Mouse (Mus musculus): ENCODE measurements around the gene Agfg1. TPM values are rescaled to one million over a fixed set of nuclear protein-coding genes. Genes with fewer than 3 reads are reported as not detected.

Gene Agfg1
- total RNA-seq, 1 experiment: 66.6 TPM

- no peak for TF ChIP-seq CHD2 (IDR thresholded peaks at IDR 0.05; ENCODE audit: low read depth, low read length)
- no peak for TF ChIP-seq HCFC1 (IDR thresholded peaks at IDR 0.05; ENCODE audit: borderline replicate concordance, insufficient read depth, low read length)
- no peak for TF ChIP-seq MAFK (IDR thresholded peaks at IDR 0.05; ENCODE audit: insufficient read depth, low read depth, low read length)
- TF ChIP-seq ZC3H11A (IDR thresholded peaks at IDR 0.05; ENCODE audit: borderline replicate concordance, low read depth, low read length): no peak
- no peak for TF ChIP-seq ZNF384 (IDR thresholded peaks at IDR 0.05; ENCODE audit: low read depth, low read length)
- no peak overlapping the region for H3K4me3 ChIP-seq (ENCODE audit: insufficient read depth in 1 of 2, low read depth in 1 of 2, low read length in 2 of 2, poor library complexity in 1 of 2, severe bottlenecking in 1 of 2)
- no peak for DNase-seq (ENCODE audit: low read depth, low spot score)
- H3K36me3 ChIP-seq (ENCODE audit: control insufficient read depth, insufficient read depth, low read length, poor library complexity, severe bottlenecking): no peaks in the 10 kb centered on the region
- H3K9me3 ChIP-seq (ENCODE audit: control insufficient read depth, insufficient read depth, low read depth, low read length): no peaks in the 10 kb centered on the region
- in situ Hi-C loops (cut with MboI; ENCODE audit: low sequenced_read_pairs in 2 of 2, unreplicated experiment in 2 of 2): loop anchor here in 1 of 2 experiments (25.0 kb wide), 1 partner anchor 163 kb away; no protein-coding TSS in a partner anchor
- H3K27ac ChIP-seq (ENCODE audit: insufficient read depth, low read depth, low read length, poor library complexity, severe bottlenecking): no peak overlapping the region
- peaks cover 4 to 9% of the 10 kb centered on the region in 2 experiments; a peak in 3 of 4 replicates for H3K4me1 ChIP-seq (ENCODE audit: control insufficient read depth in 2 of 2, insufficient read depth in 2 of 2, low read length in 2 of 2, poor library complexity in 1 of 2)
- no peak overlapping the region for H3K9ac ChIP-seq (ENCODE audit: insufficient read depth, low read depth, low read length, poor library complexity, severe bottlenecking)
Observed at GRCm38 (mm10) chr1:82824147-82824546, 15.1 kb upstream of the Agfg1 start.

- Histone ChIP-seq H3K4me1 (ENCODE audit: control insufficient read depth in 2 of 2, insufficient read depth in 2 of 2, low read length in 2 of 2, poor library complexity in 1 of 2) (peaks cover 4 to 6% of the 10 kb centered on the region in 2 experiments; a peak in 3 of 4 replicates), H3K4me3 (ENCODE audit: insufficient read depth in 1 of 2, low read depth in 1 of 2, low read length in 2 of 2, poor library complexity in 1 of 2, severe bottlenecking in 1 of 2) (no peak overlapping the region), H3K27ac (ENCODE audit: insufficient read depth, low read depth, low read length, poor library complexity, severe bottlenecking) (no peak overlapping the region), H3K36me3 (ENCODE audit: control insufficient read depth, insufficient read depth, low read length, poor library complexity, severe bottlenecking) (no peaks in the 10 kb centered on the region), H3K9ac (ENCODE audit: insufficient read depth, low read depth, low read length, poor library complexity, severe bottlenecking) (no peak overlapping the region), H3K9me3 (ENCODE audit: control insufficient read depth, insufficient read depth, low read depth, low read length) (no peaks in the 10 kb centered on the region)
- no peak for DNase-seq (ENCODE audit: low read depth, low spot score)
- in situ Hi-C loops (cut with MboI; ENCODE audit: low sequenced_read_pairs in 2 of 2, unreplicated experiment in 2 of 2): no loop called here
- no peak for TF ChIP-seq CHD2 (IDR thresholded peaks at IDR 0.05; ENCODE audit: low read depth, low read length)
- no peak for TF ChIP-seq HCFC1 (IDR thresholded peaks at IDR 0.05; ENCODE audit: borderline replicate concordance, insufficient read depth, low read length)
- no peak for TF ChIP-seq ZC3H11A (IDR thresholded peaks at IDR 0.05; ENCODE audit: borderline replicate concordance, low read depth, low read length)
- no peak for TF ChIP-seq ZNF384 (IDR thresholded peaks at IDR 0.05; ENCODE audit: low read depth, low read length)
- TF ChIP-seq MAFK (IDR thresholded peaks at IDR 0.05; ENCODE audit: insufficient read depth, low read depth, low read length): no peak
Observed at GRCm38 (mm10) chr1:82825256-82825655, 14.0 kb upstream of the Agfg1 start.

- H3K4me1 ChIP-seq (ENCODE audit: control insufficient read depth in 2 of 2, insufficient read depth in 2 of 2, low read length in 2 of 2, poor library complexity in 1 of 2): peaks cover 4 to 6% of the 10 kb centered on the region in 2 experiments; a peak in 3 of 4 replicates
- H3K9me3 ChIP-seq (ENCODE audit: control insufficient read depth, insufficient read depth, low read depth, low read length): no peaks in the 10 kb centered on the region
- in situ Hi-C loops (cut with MboI; ENCODE audit: low sequenced_read_pairs in 2 of 2, unreplicated experiment in 2 of 2): no loop called here
- DNase-seq (ENCODE audit: low read depth, low spot score): no peak
- no peak for TF ChIP-seq CHD2 (IDR thresholded peaks at IDR 0.05; ENCODE audit: low read depth, low read length)
- no peak for TF ChIP-seq MAFK (IDR thresholded peaks at IDR 0.05; ENCODE audit: insufficient read depth, low read depth, low read length)
- TF ChIP-seq ZC3H11A (IDR thresholded peaks at IDR 0.05; ENCODE audit: borderline replicate concordance, low read depth, low read length): no peak
- no peak for TF ChIP-seq HCFC1 (IDR thresholded peaks at IDR 0.05; ENCODE audit: borderline replicate concordance, insufficient read depth, low read length)
- no peak for TF ChIP-seq ZNF384 (IDR thresholded peaks at IDR 0.05; ENCODE audit: low read depth, low read length)
- H3K36me3 ChIP-seq (ENCODE audit: control insufficient read depth, insufficient read depth, low read length, poor library complexity, severe bottlenecking): no peaks in the 10 kb centered on the region
- no peak overlapping the region for H3K27ac ChIP-seq (ENCODE audit: insufficient read depth, low read depth, low read length, poor library complexity, severe bottlenecking)
- no peak overlapping the region for H3K4me3 ChIP-seq (ENCODE audit: insufficient read depth in 1 of 2, low read depth in 1 of 2, low read length in 2 of 2, poor library complexity in 1 of 2, severe bottlenecking in 1 of 2)
- no peak overlapping the region for H3K9ac ChIP-seq (ENCODE audit: insufficient read depth, low read depth, low read length, poor library complexity, severe bottlenecking)
Observed at GRCm38 (mm10) chr1:82825783-82826182, 13.5 kb upstream of the Agfg1 start.

- Histone ChIP-seq H3K27ac (ENCODE audit: insufficient read depth, low read depth, low read length, poor library complexity, severe bottlenecking) (no peak overlapping the region; the same call in 1 of the 2 replicates), H3K4me3 (ENCODE audit: insufficient read depth in 1 of 2, low read depth in 1 of 2, low read length in 2 of 2, poor library complexity in 1 of 2, severe bottlenecking in 1 of 2) (no peak overlapping the region), H3K9me3 (ENCODE audit: control insufficient read depth, insufficient read depth, low read depth, low read length) (no peaks in the 10 kb centered on the region), H3K4me1 (ENCODE audit: control insufficient read depth in 2 of 2, insufficient read depth in 2 of 2, low read length in 2 of 2, poor library complexity in 1 of 2) (peaks cover 0 to 6% of the 10 kb centered on the region in 2 experiments; a peak in 2 of 4 replicates), H3K36me3 (ENCODE audit: control insufficient read depth, insufficient read depth, low read length, poor library complexity, severe bottlenecking) (no peaks in the 10 kb centered on the region), H3K9ac (ENCODE audit: insufficient read depth, low read depth, low read length, poor library complexity, severe bottlenecking) (no peak overlapping the region)
- TF ChIP-seq CHD2 (IDR thresholded peaks at IDR 0.05; ENCODE audit: low read depth, low read length) (no peak), ZC3H11A (IDR thresholded peaks at IDR 0.05; ENCODE audit: borderline replicate concordance, low read depth, low read length) (no peak), HCFC1 (IDR thresholded peaks at IDR 0.05; ENCODE audit: borderline replicate concordance, insufficient read depth, low read length) (no peak), ZNF384 (IDR thresholded peaks at IDR 0.05; ENCODE audit: low read depth, low read length) (no peak), MAFK (IDR thresholded peaks at IDR 0.05; ENCODE audit: insufficient read depth, low read depth, low read length) (no peak)
- peak; percentile 73 for DNase-seq (ENCODE audit: low read depth, low spot score)
- in situ Hi-C loops (cut with MboI; ENCODE audit: low sequenced_read_pairs in 2 of 2, unreplicated experiment in 2 of 2): no loop called here
Observed at GRCm38 (mm10) chr1:82826911-82827310, 12.4 kb upstream of the Agfg1 start.

Data from ES-E14 (cell line).